Mouse (Mus musculus) skeletal muscle tissue, adult 2 months (tissue): ENCODE results near the gene Cysrt1.
"Not testable (repeated sequence)": the region's sequence is repeated elsewhere in the genome, so short reads cannot be mapped to it uniquely, and the experiment has no call there.

ENCODE experiments used
- DNase-seq: peaks from one replicate; pipeline ENCODE4 v3.0.0-alpha.2; 2012; ENCODE audit warnings: low read depth, low spot score

Gene Cysrt1

DNA sequence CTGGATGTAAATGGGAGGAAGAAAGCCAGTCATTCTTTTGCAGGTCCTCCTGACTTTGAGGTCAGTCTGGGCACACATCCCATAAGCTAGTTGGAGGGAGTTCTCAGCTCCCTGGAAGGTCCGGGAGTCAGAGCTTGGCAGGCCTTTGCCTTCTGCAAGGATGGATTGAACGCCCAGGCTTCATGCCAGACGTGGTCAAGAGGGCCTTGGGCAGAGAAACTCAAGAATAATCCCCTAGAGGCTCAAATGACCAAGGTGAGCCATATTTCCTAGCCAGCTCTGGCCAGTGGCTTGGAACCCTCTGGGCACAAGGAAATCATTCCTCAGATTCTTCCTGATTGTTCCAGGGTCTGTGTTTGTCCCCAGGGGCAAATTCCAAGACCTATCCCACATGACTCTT is 22.6 kb upstream of the Cysrt1 start:
- no peak for DNase-seq

DNA sequence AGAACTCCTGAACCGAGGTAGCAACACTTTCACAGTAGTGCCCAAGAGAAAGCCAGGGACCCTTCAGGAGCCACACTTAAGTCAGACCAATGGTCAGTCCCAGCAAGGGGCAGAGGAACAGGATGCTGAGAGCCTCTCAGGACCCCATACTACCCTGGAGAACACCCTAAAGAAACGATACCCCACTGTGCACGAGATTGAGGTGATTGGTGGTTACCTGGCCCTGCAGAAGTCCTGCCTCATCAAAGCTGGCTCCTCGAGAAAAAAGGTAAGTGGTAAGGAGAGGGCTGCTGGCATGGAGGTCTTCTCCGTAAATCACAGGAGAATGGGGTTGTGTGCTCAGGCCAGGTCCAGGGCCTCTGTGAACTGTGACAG is 22.0 kb upstream of the Cysrt1 start:
- DNase-seq: no peak

DNA sequence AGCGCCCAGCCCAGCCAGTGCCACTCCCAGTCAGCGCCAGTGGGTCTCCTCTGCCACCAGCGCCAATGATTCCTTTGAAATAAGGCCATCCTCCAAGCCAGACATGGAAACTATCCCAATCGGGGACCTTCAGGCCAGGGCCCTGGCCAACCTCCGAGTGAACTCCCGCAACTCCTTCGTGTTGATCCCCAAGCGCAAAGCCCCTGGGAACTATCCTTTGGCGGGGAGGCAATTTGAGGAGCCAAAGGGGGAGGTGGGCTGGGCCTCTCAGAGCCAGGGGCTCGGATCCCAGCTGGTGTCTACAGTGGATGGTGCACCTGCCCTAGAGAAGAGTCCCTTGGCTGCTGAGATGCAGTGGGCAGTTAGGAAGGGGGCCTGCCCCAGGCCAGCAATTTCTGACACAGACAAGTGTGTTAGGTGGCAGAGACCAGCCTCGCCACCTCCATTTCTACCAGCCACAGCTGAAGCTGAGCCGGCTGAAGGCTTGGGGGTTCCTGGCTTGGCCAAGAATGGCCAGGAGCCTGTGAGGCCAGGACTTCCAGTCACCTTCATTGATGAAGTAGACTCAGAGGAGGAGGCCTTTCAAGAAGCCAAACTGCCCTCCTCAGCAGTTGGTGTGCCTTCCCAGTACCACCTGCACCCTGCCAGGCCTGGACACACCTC is 21.5 kb upstream of the Cysrt1 start:
- no peak for DNase-seq

DNA sequence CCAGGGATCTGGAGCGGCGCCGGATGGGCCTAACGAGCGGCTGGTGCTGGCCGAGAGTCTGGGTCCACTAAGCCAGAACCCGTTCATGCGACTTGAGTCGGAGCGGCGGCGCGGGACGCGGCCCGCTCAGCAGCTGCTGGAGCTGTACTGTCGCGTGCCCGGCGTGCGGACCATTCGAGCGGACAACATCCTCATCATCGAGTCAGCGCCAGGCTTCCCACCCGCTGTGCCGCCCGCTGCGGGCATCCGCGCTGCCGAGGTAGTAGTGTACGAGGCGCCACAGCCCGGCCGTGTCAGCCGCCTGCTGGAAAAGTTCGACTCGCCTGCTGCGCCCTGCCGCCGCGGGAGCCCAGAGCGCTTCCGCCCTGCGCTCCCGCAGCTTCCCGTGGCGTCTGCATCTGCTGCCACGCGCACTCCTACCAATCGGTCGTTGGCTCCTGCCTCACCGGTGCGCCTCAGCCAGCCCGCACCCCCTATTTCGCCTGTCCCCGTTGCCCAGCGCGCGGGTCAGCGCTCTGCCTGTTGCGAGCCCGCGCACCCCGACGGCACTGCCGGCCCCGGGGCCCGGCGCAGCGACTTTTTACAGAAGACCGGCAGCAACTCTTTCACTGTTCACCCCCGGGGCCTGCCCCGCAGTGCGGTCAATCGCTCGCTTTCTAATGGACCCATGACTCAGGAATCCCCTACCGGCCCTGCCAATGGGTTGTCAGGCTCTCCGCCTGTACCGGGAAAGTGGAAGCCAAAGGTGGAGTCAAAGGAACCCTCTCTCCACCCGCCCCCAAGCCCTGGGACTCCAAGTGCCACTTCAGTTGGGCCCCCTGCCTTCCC is 20.8 kb upstream of the Cysrt1 start:
- no peak for DNase-seq

DNA sequence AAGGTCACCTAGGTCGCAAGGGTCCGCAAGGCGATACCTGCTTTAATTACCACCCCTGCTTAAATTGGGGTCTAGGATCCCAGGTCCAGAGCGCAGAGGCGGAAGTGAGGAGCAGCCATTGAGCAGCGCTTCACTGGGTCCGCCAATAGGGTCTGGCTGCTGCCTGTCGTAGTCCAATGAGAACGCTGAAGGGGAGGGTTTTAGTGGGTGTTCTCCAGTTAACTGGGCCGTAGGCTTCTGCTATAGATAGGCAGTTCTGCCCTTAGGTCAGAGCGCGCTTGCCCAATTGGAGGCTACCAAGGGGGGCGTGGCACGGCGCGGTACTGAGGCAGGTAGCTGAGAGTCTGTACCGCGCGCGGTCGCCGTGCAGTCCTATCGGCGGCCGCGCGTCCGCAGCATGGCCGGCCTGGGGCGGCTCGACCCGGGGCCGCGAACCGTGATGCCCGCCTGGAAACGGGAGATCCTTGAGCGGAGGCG is 20.1 kb upstream of the Cysrt1 start, which contains the start of gene Tprn:
Gene Tprn (plus strand): TSS at position 328 of the 477 bp plus-strand sequence.
- DNase-seq: peak; percentile 94

DNA sequence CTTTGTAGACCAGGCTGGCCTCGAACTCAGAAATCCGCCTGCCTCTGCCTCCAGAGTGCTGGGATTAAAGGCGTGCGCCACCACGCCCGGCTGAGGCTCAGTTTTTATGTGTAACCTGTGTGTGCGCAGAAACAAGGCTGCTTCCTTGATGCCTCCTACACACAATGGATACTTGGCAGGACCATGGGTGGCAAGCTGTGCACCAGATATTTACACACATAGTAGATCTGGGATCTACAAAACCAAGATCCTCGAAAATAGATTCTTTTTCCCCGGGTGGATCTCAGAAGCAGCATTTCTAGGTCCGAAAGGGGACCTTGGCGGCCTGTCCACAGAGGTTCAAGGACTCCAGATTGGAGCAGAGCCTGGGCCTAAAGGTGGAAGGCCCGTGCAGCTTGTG is 19.6 kb upstream of the Cysrt1 start:
- DNase-seq: no peak

DNA sequence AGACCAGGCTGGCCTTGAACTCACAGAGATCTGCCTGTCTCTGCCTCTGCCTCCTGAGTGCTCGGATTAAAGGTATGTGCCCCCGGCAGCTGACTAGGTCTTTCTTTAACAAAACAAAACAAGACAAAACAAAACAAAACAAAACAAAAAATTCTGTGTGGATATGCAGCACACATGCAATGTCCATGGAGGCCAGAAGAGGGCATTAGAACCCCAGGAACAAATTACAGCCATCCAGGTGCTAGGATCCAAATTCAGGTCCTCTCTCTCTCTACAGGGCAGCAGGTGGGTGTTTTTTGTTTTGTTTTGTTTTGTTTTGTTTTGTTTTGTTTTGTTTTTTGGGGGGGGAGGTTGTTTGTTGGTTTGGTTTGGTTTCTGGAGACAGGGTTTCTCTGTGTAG is 16.6 kb upstream of the Cysrt1 start:
- no peak for DNase-seq

DNA sequence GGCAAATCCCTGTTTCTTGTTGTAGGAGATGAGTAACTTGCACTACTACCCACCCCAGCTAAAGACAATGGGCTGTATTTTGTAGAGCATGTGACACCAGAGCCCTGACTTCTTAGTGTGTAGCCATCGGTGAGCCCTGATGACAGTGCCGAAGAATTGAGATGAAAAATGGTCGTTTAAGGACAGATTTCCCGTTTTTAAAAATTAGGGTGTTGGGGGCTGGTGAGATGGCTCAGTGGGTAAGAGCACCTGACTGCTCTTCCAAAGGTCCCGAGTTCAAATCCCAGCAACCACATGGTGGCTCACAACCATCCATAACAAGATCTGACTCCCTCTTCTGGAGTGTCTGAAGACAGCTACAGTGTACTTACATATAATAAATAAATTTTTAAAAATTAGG is 15.0 kb upstream of the Cysrt1 start:
- DNase-seq: not testable (repeated sequence)

DNA sequence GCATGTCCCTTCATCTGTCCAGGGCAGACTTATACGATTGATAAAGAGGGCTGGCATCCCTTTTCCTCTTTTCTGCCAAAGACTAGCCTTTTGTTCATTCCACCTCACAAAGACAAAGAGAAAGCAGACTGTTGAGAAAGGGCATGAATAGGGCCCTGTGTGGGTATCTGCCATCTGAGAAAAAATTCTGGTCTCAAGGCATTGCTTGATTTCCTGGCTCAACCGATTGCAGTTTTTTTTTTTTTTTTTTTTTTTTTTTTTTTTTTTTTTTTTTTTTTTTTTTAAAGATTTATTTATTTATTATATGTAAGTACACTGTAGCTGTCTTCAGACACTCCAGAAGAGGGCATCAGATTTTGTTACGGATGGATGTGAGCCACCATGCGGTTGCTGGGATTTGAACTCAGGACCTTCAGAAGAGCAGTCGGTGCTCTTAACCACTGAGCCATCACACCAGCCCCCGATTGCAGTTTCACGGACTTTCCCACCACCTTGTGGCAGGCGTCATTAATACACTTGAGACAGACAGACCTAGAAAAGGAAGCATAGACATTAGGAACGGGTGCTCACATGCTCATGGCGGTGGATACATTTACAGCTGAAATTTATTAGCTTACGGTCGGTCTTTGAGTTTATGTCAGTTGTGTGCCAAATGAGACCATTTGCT is 14.3 kb upstream of the Cysrt1 start:
- not testable (repeated sequence) for DNase-seq

DNA sequence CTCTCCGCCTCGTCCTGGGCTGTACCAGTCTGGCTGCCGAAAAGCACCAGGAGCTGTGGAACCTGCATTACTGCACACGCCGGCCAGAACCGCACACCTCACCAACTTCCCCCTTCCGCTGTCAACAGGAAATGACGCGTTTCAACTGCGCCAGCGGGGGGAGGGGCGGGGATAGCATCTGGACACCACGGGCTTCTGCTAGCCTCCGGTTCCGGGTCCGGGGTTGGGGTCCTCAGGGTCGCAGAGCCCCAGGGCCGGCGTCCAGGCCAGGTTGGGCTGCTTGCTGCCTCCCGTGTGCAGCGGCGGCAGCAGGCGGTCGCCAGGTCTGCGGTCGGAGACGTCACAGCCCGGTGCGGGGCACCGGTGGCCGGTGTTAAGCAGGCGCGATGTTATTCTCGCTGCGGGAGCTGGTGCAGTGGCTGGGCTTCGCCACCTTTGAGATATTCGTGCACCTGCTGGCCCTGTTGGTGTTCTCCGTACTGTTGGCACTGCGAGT is 13.1 kb upstream of the Cysrt1 start, which contains the start of gene Tmem203:
Gene Tmem203 (plus strand): TSS at position 156 of the 496 bp plus-strand sequence.
- peak; percentile 77 for DNase-seq

DNA sequence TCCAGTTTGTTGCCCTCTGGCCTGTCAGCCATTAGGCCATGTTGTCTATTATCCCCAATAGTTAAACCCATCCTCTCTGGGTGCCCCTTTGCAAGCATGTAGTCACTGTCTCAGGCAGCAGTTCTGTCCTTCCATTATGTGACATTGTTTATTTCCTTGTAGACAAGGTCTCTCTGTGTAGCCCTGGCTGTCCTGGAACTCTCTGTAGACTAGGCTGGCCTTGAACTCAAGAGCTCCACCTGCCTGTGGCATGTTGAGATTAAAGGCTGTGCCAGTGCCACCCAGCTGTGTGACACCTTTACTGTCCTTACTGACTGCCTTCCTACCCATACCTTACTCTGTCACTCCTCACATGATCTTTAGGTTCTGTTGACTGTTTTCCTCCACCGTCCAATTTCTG is 10.1 kb upstream of the Cysrt1 start:
- no peak for DNase-seq

GRCm38 (mm10) chr2:25246183-25247072 is 4.2 kb upstream of the Cysrt1 start, which contains the start of gene AL732309.1:
Gene AL732309.1, minus strand, starts transcription at chr2:25246863.
- no peak for DNase-seq

- no peak for DNase-seq
Measured at GRCm38 (mm10) chr2:25244144-25244543, 1.9 kb upstream of the Cysrt1 start.

DNA sequence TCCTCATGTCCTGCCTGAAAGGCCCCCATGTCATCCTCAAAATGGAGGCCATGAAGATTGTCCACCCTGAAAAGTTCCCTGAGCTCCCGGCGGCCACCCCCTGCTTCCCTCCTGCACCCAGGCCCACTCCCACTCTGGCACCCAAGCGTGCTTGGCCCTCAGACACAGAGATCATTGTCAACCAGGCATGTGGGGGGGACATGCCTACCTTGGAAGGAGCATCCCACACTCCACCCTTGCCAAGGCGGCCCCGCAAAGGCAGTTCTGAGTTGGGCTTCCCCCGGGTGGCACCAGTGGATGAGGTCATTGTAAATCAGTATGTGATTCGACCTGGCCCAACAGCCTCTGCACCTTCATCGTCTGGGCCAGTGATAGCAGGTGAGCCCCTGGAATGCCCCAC is 1.1 kb upstream of the Cysrt1 start:
- DNase-seq: no peak

- no peak for DNase-seq
Measured at GRCm38 (mm10) chr2:25241438-25241775, 845 bp downstream of the Cysrt1 start.

DNA sequence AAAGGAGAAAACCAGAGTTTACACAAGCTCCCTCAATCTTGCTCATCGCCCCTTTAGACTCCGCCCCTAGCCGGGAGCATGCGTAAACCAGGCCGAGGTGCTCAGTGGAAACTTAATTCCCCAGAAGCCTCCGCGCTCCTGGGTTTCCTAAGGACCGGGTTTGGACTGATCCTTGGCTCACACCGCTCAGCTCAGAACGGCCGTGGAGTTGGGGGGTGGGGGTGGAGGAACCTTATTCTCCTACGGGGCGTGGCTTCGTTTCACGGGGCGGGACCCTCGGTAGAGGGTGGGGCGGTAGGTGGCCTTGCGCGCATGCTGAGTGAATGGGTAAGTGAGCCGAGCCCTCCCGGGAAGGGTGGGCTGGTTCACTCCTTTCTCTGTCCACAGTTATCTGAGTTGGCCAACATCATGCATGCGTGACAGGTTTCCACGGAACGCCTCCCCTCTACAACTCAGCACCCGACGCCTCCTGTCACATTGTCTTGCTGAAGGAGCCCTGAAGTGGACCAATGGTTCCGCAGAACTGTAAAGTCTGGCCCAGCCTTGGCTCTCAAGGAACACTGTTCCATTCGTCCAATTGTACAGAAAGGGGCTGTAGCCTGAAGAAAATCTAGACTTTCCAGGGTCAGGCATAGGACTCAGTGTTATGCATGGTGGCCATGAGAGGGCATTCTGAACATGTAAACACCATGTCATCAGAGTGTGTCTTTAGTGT is 1.4 kb downstream of the Cysrt1 start:
- DNase-seq: peak; percentile 46

GRCm38 (mm10) chr2:25240310-25240709 is 1.9 kb downstream of the Cysrt1 start:
- no peak for DNase-seq

GRCm38 (mm10) chr2:25239766-25240165 is 2.5 kb downstream of the Cysrt1 start:
- DNase-seq: no peak

DNA sequence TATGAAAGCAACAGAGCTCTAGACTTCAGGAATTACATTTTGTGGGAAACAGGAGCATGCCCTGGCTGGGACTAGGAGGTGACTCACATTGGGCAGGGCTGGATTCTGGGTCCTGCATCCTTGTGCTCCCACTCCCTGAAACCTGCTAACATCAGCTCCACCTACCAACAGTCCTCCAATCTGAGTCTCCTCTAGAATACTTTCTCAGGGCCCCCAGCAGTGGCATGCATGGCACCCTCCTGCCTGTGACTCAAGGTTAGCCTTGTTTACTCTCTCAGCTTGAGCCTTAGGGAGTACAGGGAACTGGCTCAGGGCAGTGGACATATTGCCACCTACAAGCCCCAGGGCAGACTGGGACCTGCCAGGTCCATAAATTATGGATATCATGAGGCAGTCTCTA is 4.1 kb downstream of the Cysrt1 start:
- DNase-seq: no peak

- DNase-seq: no peak
Measured at GRCm38 (mm10) chr2:25237522-25237921, 4.7 kb downstream of the Cysrt1 start.

GRCm38 (mm10) chr2:25236614-25237013 is 5.6 kb downstream of the Cysrt1 start, which contains the start of gene Rnf224:
Gene Rnf224, minus strand, starts transcription at chr2:25236787.
- no peak for DNase-seq
